Mouse (Mus musculus): ENCODE data around the gene Plcb4. TPM values are rescaled to one million over a fixed set of nuclear protein-coding genes. Genes with fewer than 3 reads are reported as not detected.

Gene Plcb4
- polyA plus RNA-seq, 1 experiment = 20.3 TPM

DNA sequence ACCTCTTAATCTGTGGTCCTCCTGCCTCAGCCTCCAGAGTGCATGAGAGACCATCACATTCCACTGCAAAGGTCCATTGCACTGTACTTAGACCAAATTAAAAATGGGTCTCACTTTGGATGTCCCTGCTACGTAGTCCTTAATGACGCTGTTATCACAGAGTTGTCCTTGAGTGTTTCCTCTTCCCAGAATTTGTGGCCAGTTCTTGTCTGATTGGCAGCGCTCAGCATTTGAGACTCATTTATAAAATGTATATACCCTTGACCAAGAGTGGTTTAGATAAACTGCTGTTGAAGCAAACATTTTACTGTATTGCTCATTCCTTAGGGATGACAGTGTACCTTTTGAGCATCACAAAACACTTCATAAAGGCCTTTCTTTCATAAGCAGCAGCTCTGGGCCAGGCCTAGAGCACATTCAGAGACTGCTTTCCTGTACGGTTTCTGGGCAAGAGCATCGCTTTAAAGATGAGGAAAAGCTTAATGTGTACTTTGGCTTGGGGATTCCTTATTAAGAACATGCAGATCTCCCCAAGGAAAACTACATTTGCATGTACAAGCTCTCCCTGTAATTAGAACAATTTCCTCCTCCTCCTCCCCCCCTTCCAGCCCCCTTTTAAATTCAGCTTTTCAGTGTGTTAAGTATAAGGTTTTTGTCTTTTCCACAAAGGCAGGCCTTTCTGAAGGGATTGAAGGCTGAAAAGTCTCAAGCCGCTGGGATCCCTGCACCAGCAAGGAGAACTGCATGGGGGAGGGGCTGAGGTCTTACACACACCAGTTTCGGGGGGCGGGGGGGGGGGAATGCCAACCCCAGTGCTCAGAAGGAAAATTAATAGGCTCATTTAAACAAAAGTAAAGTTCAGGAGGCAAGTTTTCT lies 52.5 kb downstream of the Plcb4 start:
- Histone ChIP-seq H3K4me3 (replicated peaks; ENCODE audit: extremely low read depth, low read depth, low read length) (no peak overlapping the region), H3K4me1 (ENCODE audit: control insufficient read depth, insufficient read depth, low read length) (peaks cover 10% of the 10 kb centered on the region)
- 24% methylated on average over 8 of the region's 8 CpGs for WGBS
- no peak for TF ChIP-seq POLR2A (IDR thresholded peaks at IDR 0.05; ENCODE audit: borderline replicate concordance, extremely low read depth, low read depth, low read length)
- DNase-seq = no peak

DNA sequence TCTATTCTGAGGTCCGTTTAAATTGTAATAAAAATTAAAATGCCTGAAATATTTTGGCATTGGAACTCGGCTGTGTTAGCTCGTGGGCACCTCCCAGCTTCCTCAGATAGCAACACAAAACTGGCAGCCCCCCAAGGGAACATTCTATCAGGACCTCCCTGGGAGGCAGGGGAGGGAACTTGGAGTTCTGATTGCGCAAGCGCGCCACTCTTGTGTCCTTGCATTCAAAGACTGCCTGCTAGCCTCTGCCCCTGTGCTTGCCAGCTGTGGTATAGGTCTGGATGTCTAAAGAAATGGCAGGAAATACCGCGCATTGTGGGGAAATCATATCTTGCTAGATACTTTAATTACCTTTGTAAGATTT lies 53.1 kb downstream of the Plcb4 start:
- TF ChIP-seq POLR2A (IDR thresholded peaks at IDR 0.05; ENCODE audit: borderline replicate concordance, extremely low read depth, low read depth, low read length) = peak; percentile 22; the same call in 1 of the 2 replicates
- no peak for TF ChIP-seq CTCF (IDR thresholded peaks at IDR 0.05; ENCODE audit: insufficient read depth, low read length)
- WGBS = 10% methylated on average over 8 of the region's 8 CpGs
- Histone ChIP-seq H3K4me1 (ENCODE audit: control insufficient read depth, insufficient read depth, low read length) (peaks cover 10% of the 10 kb centered on the region), H3K4me3 (replicated peaks; ENCODE audit: extremely low read depth, low read depth, low read length) (no peak overlapping the region)
- peak; percentile 78 for DNase-seq

DNA sequence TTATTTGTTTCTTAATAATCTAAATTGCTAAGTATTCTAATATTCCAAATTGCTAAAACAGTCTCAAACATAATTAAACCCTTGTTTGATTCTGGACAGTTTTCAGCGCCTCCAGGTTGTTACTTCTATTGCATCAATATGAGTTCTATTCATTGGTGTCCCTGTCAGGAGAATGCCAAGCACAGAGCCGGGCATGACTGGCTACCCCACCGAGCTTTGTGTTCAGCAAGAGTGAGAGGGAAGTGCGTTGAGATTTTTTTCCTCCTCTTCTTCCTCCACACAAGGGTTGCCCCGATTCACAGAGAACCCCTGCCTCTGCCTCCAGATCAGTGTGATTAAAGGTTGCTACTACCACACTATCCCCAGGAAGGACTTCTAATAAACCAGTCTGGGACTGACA lies 53.5 kb downstream of the Plcb4 start:
- 35% methylated on average over 5 of the region's 5 CpGs for WGBS
- Histone ChIP-seq H3K4me3 (replicated peaks; ENCODE audit: extremely low read depth, low read depth, low read length) (no peak overlapping the region), H3K4me1 (ENCODE audit: control insufficient read depth, insufficient read depth, low read length) (peaks cover 13% of the 10 kb centered on the region)
- TF ChIP-seq CTCF (IDR thresholded peaks at IDR 0.05; ENCODE audit: insufficient read depth, low read length) (no peak), POLR2A (IDR thresholded peaks at IDR 0.05; ENCODE audit: borderline replicate concordance, extremely low read depth, low read depth, low read length) (no peak)
- DNase-seq = no peak

DNA sequence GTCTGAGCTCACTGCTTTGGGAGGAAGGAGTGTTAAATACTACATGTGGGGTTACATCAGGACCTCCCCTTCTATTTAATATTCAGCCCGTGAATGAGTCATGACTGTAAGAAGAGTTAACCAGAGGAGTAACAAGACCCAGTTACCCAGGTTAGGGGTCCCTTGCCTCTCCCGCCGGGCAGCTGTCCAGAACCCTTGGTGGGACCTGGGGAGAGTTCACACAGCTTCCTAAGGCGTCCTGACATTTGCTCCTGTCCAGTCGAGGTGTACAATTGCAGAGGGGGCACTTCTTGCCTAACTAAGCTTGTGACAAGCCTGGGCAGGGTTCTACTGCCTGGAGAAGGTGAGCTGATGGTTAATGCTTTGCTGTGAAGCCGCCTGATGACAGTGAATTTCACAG lies 54.1 kb downstream of the Plcb4 start:
- no peak for DNase-seq
- H3K4me3 ChIP-seq (replicated peaks; ENCODE audit: extremely low read depth, low read depth, low read length) = no peak overlapping the region
- 81% methylated on average over 6 of the region's 6 CpGs for whole genome bisulfite sequencing
- no peak for TF ChIP-seq POLR2A (IDR thresholded peaks at IDR 0.05; ENCODE audit: borderline replicate concordance, extremely low read depth, low read depth, low read length)
- TF ChIP-seq CTCF (IDR thresholded peaks at IDR 0.05; ENCODE audit: insufficient read depth, low read length) = no peak
- H3K4me1 ChIP-seq (ENCODE audit: control insufficient read depth, insufficient read depth, low read length) = peaks cover 17% of the 10 kb centered on the region

DNA sequence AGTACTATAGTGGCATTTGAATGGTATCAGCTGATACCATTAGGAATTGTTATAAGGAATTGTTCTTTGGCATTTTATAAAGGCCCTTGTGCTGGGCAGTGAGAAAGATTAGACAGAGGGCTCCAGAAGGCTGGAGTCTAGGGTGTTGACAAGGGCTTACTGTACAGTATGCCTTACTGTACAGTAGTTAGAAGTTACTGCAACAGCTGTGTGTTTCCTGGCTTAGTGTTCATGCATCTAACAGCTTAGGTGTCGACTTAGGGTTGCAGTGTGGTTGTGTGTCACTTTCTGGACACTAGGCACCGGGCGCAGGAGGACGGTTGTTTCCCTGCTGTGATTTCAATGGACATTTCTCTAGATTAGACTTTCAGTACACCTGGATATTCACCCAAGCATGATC lies 57.4 kb downstream of the Plcb4 start:
- DNase-seq = no peak
- 91% methylated on average over 4 of the region's 4 CpGs for WGBS
- Histone ChIP-seq H3K4me3 (replicated peaks; ENCODE audit: extremely low read depth, low read depth, low read length) (no peak overlapping the region), H3K4me1 (ENCODE audit: control insufficient read depth, insufficient read depth, low read length) (peaks cover 11% of the 10 kb centered on the region)
- TF ChIP-seq POLR2A (IDR thresholded peaks at IDR 0.05; ENCODE audit: borderline replicate concordance, extremely low read depth, low read depth, low read length) = no peak
- TF ChIP-seq CTCF (IDR thresholded peaks at IDR 0.05; ENCODE audit: insufficient read depth, low read length) = no peak

DNA sequence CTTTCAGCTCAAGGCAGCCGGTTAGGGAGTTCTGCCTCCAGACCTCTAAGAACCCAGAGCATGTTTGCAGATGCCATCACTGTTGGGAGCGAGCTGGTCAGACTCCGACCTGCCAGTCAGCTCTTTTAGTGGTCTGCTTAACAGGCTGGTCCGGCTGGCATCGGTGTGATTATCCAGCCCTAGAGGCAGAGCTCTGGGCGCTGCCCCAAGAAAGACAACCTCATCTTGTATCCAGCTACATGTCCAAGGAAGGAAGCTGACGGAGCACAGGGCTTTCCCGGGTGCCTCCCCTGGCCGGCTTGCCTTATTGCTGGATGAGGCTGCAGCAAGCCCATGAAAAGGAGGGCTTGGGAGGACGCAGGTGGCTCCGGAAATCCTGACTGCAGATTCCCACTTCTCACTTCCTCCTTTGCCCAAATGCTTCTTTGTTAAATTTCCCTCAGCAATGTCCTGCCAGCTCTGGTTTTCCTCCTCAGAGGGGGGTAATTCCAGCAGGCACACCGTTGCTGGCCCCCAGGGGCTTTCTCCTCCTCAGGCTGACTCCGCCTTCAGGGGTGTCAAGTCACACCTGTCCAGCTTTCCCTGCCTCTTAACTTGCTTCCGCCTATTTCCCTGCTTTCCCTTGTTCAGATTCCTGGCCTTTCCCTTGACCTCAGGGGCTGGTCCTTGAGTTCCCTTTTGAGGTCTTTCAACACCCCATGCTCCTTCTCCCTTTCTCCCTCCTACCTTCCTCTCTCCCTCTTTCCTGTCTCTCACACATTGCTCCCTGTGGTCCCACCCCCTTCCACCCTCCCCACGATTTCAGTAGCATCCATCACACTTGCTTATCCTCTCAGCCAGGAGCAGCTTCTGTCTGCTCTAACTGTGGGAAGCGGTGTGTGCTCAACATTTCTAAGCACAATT lies 58.7 kb downstream of the Plcb4 start:
- peak; percentile 44 for DNase-seq
- 22% methylated on average over 16 of the region's 16 CpGs for WGBS
- no peak for TF ChIP-seq CTCF (IDR thresholded peaks at IDR 0.05; ENCODE audit: insufficient read depth, low read length)
- TF ChIP-seq POLR2A (IDR thresholded peaks at IDR 0.05; ENCODE audit: borderline replicate concordance, extremely low read depth, low read depth, low read length) = no peak
- H3K4me3 ChIP-seq (replicated peaks; ENCODE audit: extremely low read depth, low read depth, low read length) = no peak overlapping the region
- peaks cover 6% of the 10 kb centered on the region; the same call in 1 of the 2 replicates for H3K4me1 ChIP-seq (ENCODE audit: control insufficient read depth, insufficient read depth, low read length)

DNA sequence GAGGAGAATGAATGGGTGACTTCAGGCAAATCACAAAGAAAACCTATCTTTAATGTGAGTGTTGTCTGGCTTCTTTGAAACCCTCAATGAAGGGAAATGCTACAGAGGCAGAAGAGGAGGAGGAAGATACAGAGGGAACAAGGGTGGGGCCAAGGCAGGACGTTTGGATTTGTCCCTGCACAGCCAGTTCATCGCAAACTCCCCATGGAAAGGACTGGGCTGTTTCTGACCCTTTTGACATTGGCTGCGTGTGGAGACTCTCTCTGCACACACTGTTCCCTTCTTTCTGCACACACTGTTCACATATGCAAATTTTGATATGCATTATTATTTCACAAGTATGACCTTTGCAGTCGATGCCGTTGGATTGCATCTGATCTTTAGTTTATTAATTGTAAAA lies 63.3 kb downstream of the Plcb4 start:
- no peak overlapping the region for H3K4me3 ChIP-seq (replicated peaks; ENCODE audit: extremely low read depth, low read depth, low read length)
- peaks cover 17% of the 10 kb centered on the region for H3K4me1 ChIP-seq (ENCODE audit: control insufficient read depth, insufficient read depth, low read length)
- 59% methylated on average over 5 of the region's 5 CpGs for WGBS
- no peak for DNase-seq
- TF ChIP-seq CTCF (IDR thresholded peaks at IDR 0.05; ENCODE audit: insufficient read depth, low read length) = no peak
- no peak for TF ChIP-seq POLR2A (IDR thresholded peaks at IDR 0.05; ENCODE audit: borderline replicate concordance, extremely low read depth, low read depth, low read length)

DNA sequence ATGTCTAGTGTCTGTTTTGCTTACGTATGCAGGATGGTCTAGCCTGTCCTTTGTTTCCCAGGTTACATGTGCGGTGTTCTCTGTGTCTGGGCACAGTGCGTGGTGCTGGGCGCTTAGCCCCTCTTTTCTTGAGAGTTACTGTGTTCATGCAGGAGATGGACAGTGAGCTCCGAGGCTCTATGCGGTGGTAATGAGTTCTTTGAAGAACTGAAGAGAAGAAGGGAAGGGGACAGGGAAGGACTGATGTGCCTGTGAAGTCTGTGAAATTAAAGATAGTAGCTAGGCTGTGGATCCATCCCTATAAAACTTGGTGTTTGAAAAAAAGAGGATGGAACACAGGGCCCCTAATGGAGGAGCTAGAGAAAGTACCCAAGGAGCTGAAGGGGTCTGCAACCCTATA lies 64.6 kb downstream of the Plcb4 start:
- peaks cover 19% of the 10 kb centered on the region for H3K4me1 ChIP-seq (ENCODE audit: control insufficient read depth, insufficient read depth, low read length)
- no peak for DNase-seq
- WGBS = 98% methylated on average over 6 of the region's 6 CpGs
- TF ChIP-seq POLR2A (IDR thresholded peaks at IDR 0.05; ENCODE audit: borderline replicate concordance, extremely low read depth, low read depth, low read length) (no peak), CTCF (IDR thresholded peaks at IDR 0.05; ENCODE audit: insufficient read depth, low read length) (no peak)
- no peak overlapping the region for H3K4me3 ChIP-seq (replicated peaks; ENCODE audit: extremely low read depth, low read depth, low read length)

DNA sequence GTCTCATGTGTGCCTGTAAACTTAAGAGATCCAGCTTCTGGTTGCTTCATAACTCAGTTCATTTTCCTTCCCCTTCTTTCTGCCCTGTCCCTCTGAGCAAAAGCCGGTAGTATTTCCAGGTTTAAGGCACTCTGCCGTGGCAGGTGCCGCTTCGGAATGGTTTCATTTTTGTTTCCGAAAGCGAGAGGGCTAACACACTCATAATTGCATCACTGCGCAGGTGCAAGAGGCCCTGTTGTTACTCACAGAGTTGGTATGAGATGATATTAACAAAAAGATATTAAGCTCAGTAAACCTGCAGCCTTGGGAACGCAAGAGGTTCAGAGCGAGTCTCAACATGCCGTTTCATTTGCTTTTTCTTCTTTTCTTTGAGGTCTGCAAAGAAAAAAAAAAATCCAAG lies 65.7 kb downstream of the Plcb4 start:
- no peak for DNase-seq
- H3K4me3 ChIP-seq (replicated peaks; ENCODE audit: extremely low read depth, low read depth, low read length) = no peak overlapping the region
- 91% methylated on average over 10 of the region's 10 CpGs for WGBS
- TF ChIP-seq CTCF (IDR thresholded peaks at IDR 0.05; ENCODE audit: insufficient read depth, low read length) (no peak), POLR2A (IDR thresholded peaks at IDR 0.05; ENCODE audit: borderline replicate concordance, extremely low read depth, low read depth, low read length) (no peak)
- peaks cover 19% of the 10 kb centered on the region for H3K4me1 ChIP-seq (ENCODE audit: control insufficient read depth, insufficient read depth, low read length)
